Mouse (Mus musculus) cerebellum, adult 2 months (tissue): ENCODE data around the gene Olfr807.

ENCODE experiments used
- CTCF ChIP-seq: fragments of 200-500 bp; IDR thresholded peaks from 2 replicates; pipeline ENCODE4 v1.5.1; 2011; ENCODE audit warnings: low read depth, mild to moderate bottlenecking, control low read depth, low read length, moderate library complexity, borderline replicate concordance; ENCODE audit not compliant: insufficient read depth
- POLR2A ChIP-seq: fragments of 200-500 bp; IDR thresholded peaks from 2 replicates; pipeline ENCODE4 v1.6.1; 2011; ENCODE audit warnings: low read length, control low read depth, borderline replicate concordance; ENCODE audit not compliant: insufficient read depth

DNA sequence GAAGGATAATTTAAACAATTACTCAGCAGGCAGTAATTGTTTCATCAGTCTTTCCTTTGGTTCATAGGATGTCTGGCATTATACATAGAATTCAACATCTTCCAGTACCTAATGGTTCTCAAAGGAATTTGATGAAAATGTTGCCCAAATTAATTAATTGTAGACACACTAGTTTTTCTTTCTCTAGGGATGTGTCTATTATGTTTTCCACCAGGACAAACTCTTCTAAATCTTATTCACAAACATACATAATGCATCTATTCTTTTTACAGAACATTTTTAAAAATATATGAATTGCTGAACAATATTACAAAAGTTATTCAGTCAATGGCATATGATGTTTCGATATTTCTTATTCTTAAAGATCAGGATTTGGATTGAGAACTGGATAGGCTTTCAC, 7.6 kb upstream of the Olfr807 start, which contains the start of gene Olfr808:
- no peak for TF ChIP-seq CTCF
- no peak for TF ChIP-seq POLR2A
